Mouse (Mus musculus) thymus, postnatal 0 days (tissue): ENCODE measurements around the gene Pdcd4. TPM values are rescaled to one million over a fixed set of nuclear protein-coding genes. Genes with fewer than 3 reads are reported as not detected.
"Not testable (repeated sequence)": the region's sequence is repeated elsewhere in the genome, so short reads cannot be mapped to it uniquely, and the experiment has no call there.

Experiments
- DNase-seq: peaks from one replicate; pipeline ENCODE4 v3.0.0-alpha.2; 2015; ENCODE audit warnings: low spot score
- polyA plus RNA-seq: library from polyadenylated mRNA; unstranded; fragments of >200 nt; fragmentation: Nextera tagmentation; extraction: Ambion mirVana; gene quantifications from 2 replicates; pipeline ENCODE4 v1.2.1, GENCODE M21; 2015

The Pdcd4 gene
- polyA plus RNA-seq, 1 experiment from 2014 or later = 182 TPM

- DNase-seq = no peak
Measured at GRCm38 (mm10) chr19:53944786-53945169, 52.7 kb downstream of the Pdcd4 start.

GRCm38 (mm10) chr19:53945171-53946042, 53.4 kb downstream of the Pdcd4 start:
- peak; percentile 48 for DNase-seq

- no peak for DNase-seq
Measured at GRCm38 (mm10) chr19:53957513-53957912, 65.5 kb downstream of the Pdcd4 start.

DNA sequence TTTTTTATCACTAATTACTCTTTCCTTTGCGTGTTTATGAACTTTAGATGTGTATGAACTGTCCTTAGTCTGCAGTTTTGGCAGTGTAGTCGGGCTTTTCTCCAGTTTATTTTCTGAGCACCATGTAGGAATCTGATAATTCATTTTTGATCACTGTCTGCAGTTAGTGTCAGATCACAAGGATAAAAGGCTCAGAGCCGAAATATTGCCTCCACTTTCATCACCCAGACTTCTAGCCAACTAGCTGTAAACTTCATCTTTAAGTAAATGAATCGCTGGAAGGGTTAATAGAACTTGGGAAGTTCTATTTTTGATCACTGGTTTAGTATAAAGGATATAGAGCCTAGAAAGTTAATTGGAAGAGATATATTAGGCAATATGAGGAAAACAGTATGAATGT, 70.5 kb downstream of the Pdcd4 start:
- no peak for DNase-seq

DNA sequence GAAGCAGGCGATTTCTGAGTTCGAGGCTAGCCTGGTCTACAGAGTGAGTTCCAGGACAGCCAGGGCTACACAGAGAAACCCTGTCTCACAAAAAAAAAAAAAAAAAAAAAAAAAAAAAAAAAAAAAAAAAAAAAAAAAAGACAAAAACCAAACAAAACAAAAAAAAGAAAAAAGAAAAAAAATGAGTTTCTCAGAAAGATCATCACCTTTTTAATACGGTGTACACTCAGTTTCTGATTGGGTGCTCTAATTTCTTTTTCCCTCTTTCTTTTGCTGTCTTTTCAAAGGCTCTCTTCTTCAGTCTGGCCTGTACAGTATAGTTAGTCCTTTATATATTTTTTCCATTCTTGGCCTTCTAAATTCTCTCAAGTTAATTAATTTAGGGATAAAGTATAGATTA, 72.3 kb downstream of the Pdcd4 start:
- not testable (repeated sequence) for DNase-seq

DNA sequence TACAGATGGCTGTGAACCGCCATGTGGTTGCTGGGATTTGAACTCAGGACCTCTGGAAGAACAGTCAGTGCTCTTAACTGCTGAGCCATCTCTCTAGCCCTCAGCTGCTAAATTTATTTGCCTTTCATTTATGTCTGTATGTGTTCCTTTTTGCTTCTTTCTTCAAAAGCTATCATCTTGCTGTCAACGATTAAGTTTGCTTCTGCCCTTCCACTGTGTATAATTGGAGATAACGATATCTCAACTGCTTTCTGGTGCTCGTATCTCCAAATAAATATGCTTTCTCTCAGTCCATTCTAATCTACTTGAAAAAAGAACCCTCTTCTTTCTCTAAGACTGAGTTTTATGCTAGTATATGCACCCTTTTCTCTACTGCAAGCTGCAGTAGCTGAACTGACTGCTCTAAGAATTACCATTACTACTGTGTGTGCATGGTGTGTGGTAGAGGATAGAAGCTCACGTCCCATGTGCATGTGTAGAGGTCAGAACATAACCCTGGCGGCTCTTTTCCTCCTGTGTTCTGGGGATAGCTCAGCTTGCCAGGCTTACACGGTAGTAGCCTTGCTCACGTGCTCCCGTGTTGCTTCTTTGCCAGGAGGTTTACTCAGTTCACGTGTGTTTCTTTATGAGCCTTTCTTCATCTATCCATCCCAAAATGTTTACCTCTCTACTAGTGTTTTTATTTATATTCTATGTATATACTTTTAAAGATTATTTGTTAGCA, 73.0 kb downstream of the Pdcd4 start:
- DNase-seq = no peak

- DNase-seq = no peak
Measured at GRCm38 (mm10) chr19:53969226-53969625, 77.2 kb downstream of the Pdcd4 start.

DNA sequence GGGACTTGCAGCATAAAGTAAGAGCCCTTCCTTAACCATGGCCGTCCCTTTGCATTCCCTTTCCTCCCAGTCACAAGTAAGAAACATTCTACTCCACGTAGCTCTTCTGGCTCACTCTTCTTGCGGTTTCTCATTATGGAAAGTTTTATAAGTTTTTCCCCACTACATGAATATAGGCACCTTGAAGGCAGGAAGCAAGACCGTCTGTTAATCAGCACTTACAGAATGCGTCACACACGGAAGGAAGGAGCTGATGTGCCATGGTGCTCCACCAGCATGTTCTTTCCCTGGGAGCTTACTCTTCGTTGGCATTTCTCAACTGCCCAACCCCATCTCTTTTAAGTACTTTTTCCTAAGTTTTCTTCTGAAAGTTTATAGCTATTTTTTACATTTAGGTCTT, 79.9 kb downstream of the Pdcd4 start:
- DNase-seq = no peak

DNA sequence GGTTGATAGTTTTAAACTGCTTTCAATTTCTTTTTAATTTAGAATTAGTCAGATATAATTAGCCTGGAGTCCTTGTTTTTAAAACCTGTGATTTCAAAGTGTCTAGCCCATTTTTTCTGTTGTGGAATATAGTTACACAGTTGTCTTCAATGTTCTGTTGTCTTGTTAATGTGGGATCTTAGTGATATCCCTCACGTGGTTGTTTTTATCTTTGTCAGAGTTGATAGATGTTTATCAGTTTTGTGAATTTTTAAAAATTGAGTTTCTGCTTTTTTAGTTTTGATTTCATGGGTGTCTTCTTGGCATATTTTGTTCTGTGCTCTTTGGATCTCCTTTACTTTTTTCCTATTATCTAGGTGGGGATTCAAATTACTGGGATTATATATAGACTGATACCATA, 81.6 kb downstream of the Pdcd4 start:
- DNase-seq = no peak

Other genes starting within 250 kb of the Pdcd4 start
- gene Rbm20, start 214.9 kb upstream of the Pdcd4 start, polyA plus RNA-seq = 1.7 and 1.8 TPM in 2 replicates
- gene Shoc2, start 52.1 kb downstream of the Pdcd4 start, polyA plus RNA-seq = 26.1 and 29.8 TPM in 2 replicates
- 136 and 139 TPM in 2 replicates for gene Bbip1, start 52.4 kb downstream of the Pdcd4 start, polyA plus RNA-seq
- 0.46 and 0.51 TPM in 2 replicates for gene Adra2a, start 151.9 kb downstream of the Pdcd4 start, polyA plus RNA-seq